Mouse (Mus musculus): ENCODE measurements at regions not wholly inside any gene's neighbourhood (a gene's known extent, or its start where the extent isn't known, plus 50 kb on each side); places are given as distances from the start of the nearest gene placed in this dataset.

GRCm38 (mm10) chr8:87270525-87271187 is 201.8 kb downstream of the Cbln1 start:
- no peak for DNase-seq

GRCm38 (mm10) chr8:87268159-87268558 is 204.2 kb downstream of the Cbln1 start:
- DNase-seq, result no peak

GRCm38 (mm10) chr8:87264999-87265398 is 207.4 kb downstream of the Cbln1 start:
- no peak for DNase-seq

GRCm38 (mm10) chr8:87260305-87260704 is 212.1 kb downstream of the Cbln1 start:
- DNase-seq, result no peak

GRCm38 (mm10) chr8:87242681-87243080 is 229.7 kb downstream of the Cbln1 start:
- DNase-seq, result no peak

- no peak for DNase-seq
Measured at GRCm38 (mm10) chr8:87237181-87237580, 235.2 kb downstream of the Cbln1 start.

- no peak for DNase-seq
Measured at GRCm38 (mm10) chr8:87236438-87236837, 236.0 kb downstream of the Cbln1 start.

GRCm38 (mm10) chr8:87235341-87236075 is 236.9 kb downstream of the Cbln1 start:
- DNase-seq, result peak; percentile 52

- DNase-seq, result peak; percentile 75
Measured at GRCm38 (mm10) chr8:87234336-87234735, 238.1 kb downstream of the Cbln1 start.

GRCm38 (mm10) chr8:87233805-87234331 is 238.5 kb downstream of the Cbln1 start:
- peak; percentile 53 for DNase-seq

- DNase-seq, result no peak
Measured at GRCm38 (mm10) chr8:87231762-87232161, 240.6 kb downstream of the Cbln1 start.

GRCm38 (mm10) chr8:87230096-87230495 is 242.3 kb downstream of the Cbln1 start:
- no peak for DNase-seq

- no peak for DNase-seq
Measured at GRCm38 (mm10) chr8:87229182-87229581, 243.2 kb downstream of the Cbln1 start.

- DNase-seq, result peak; percentile 88
Measured at GRCm38 (mm10) chr8:87228777-87229176, 243.6 kb downstream of the Cbln1 start.

- no peak for DNase-seq
Measured at GRCm38 (mm10) chr8:87225504-87226425, 246.6 kb downstream of the Cbln1 start.

- no peak for DNase-seq
Measured at GRCm38 (mm10) chr8:87220581-87220980, 251.8 kb downstream of the Cbln1 start.

- no peak for DNase-seq
Measured at GRCm38 (mm10) chr8:87218956-87219482, 253.4 kb downstream of the Cbln1 start.

GRCm38 (mm10) chr8:87214962-87215361 is 257.4 kb downstream of the Cbln1 start:
- no peak for DNase-seq

- no peak for DNase-seq
Measured at GRCm38 (mm10) chr8:87210546-87210945, 261.9 kb downstream of the Cbln1 start.

- no peak for DNase-seq
Measured at GRCm38 (mm10) chr8:87209295-87209694, 263.1 kb downstream of the Cbln1 start.

- DNase-seq, result no peak
Measured at GRCm38 (mm10) chr8:87208036-87208435, 264.4 kb downstream of the Cbln1 start.

- DNase-seq, result no peak
Measured at GRCm38 (mm10) chr8:87202639-87203160, 269.7 kb downstream of the Cbln1 start.

Measured in heart, adult 11 months (tissue).